Mouse (Mus musculus) intestine, embryonic 16.5 days (tissue): ENCODE measurements around the gene Psma3. TPM values are rescaled to one million over a fixed set of nuclear protein-coding genes. Genes with fewer than 3 reads are reported as not detected.

Experiments used
- ATAC-seq: fragments of 200-750 bp; cut with Nextera tagmentation; 2 replicates; pipeline ENCODE4 v1.8.0; 2017; ENCODE audit warnings: moderate TSS enrichment, moderate library complexity
- H3K27ac ChIP-seq: fragments of 300-500 bp; sonication (generic); 2 replicates; pipeline ENCODE4 v1.5.1; 2014; ENCODE audit warnings: mild to moderate bottlenecking, low read length
- H3K27me3 ChIP-seq: fragments of 300-500 bp; sonication (generic); replicated peaks from 2 replicates; pipeline ENCODE4 v1.6.1; 2014; ENCODE audit warnings: low read length, control low read depth, mixed read lengths; ENCODE audit not compliant: control insufficient read depth, insufficient read depth
- H3K36me3 ChIP-seq: fragments of 300-500 bp; sonication (generic); 2 replicates; pipeline ENCODE4 v1.6.1; 2014; ENCODE audit warnings: low read length, control low read depth; ENCODE audit not compliant: control insufficient read depth, insufficient read depth
- H3K4me1 ChIP-seq: fragments of 300-500 bp; sonication (generic); 2 replicates; pipeline ENCODE4 v1.6.1; 2014; ENCODE audit warnings: low read length, control low read depth, mixed read lengths; ENCODE audit not compliant: control insufficient read depth, insufficient read depth
- H3K4me2 ChIP-seq: fragments of 300-500 bp; sonication (generic); 2 replicates; pipeline ENCODE4 v1.6.1; 2014; ENCODE audit warnings: low read depth, low read length, control low read depth
- H3K4me3 ChIP-seq: fragments of 300-500 bp; sonication (generic); 2 replicates; pipeline ENCODE4 v1.5.1; 2014; ENCODE audit warnings: mild to moderate bottlenecking, low read length
- H3K9ac ChIP-seq: fragments of 300-500 bp; sonication (generic); 2 replicates; pipeline ENCODE4 v1.6.1; 2014; ENCODE audit warnings: low read depth, low read length
- H3K9me3 ChIP-seq: fragments of 300-500 bp; sonication (generic); 2 replicates; pipeline ENCODE4 v1.6.1; 2016; ENCODE audit warnings: low read length, control low read depth; ENCODE audit not compliant: control insufficient read depth
- WGBS: fragments of 180-500 bp; shearing (Covaris S2); extraction: QIAGEN DNeasy Blood & Tissue Kit; methylation state at CpG from one replicate; pipeline ENCODE4 v1.1.7; 2014; 5-methylcytosine and 5-hydroxymethylcytosine counted together
- polyA plus RNA-seq: library from polyadenylated mRNA; unstranded; fragments of >200 nt; fragmentation: Nextera tagmentation; extraction: Ambion mirVana; gene quantifications from 2 replicates; pipeline ENCODE4 v1.2.1, GENCODE M21; 2015

The Psma3 gene
- polyA plus RNA-seq, 1 experiment from 2014 or later = 562 TPM

DNA sequence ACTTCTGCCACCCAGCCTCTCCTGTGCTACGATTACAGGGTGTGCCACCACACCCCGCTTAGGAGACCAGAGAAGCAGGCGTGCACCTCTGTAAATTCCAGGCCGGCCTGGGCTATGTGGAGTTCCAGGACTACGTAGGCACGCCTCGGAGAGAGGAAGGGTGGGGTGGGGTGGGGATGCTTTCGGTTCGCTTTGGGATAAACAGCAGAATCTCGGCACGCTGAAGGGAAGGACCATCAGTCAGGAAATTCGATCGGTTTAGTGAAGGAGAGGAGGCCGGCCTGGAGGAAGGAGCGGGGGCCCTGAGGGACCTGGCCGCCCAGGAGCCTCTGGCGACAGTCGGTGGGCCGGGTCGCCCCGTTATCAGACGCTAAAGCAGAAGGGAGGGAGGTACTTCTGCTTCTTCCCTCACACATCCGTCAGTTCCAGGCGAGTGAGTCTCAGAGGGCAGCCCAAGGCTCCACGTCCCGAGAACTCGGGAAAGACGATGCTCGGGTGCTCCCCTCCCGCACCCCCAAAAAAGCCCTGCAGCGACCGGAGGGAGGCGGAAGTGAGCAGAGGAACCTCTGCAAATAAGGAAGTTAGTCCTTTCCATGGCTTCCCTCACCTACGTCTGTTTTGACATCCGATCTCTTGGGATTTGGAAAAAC is 6.2 kb upstream of the Psma3 start:
- peak overlapping the region; percentile 70 for H3K4me3 ChIP-seq
- peak; percentile 92 for ATAC-seq
- H3K27me3 ChIP-seq = no peaks in the 10 kb centered on the region
- peak overlapping the region; percentile 64 for H3K4me2 ChIP-seq
- peaks cover 2% of the 10 kb centered on the region; the same call in 1 of the 2 replicates for H3K36me3 ChIP-seq
- WGBS = under 1% methylated on average over 35 of the region's 35 CpGs
- H3K27ac ChIP-seq = peak overlapping the region; percentile 96
- no peaks in the 10 kb centered on the region for H3K4me1 ChIP-seq
- H3K9ac ChIP-seq = peak overlapping the region; percentile 80
- no peaks in the 10 kb centered on the region for H3K9me3 ChIP-seq

DNA sequence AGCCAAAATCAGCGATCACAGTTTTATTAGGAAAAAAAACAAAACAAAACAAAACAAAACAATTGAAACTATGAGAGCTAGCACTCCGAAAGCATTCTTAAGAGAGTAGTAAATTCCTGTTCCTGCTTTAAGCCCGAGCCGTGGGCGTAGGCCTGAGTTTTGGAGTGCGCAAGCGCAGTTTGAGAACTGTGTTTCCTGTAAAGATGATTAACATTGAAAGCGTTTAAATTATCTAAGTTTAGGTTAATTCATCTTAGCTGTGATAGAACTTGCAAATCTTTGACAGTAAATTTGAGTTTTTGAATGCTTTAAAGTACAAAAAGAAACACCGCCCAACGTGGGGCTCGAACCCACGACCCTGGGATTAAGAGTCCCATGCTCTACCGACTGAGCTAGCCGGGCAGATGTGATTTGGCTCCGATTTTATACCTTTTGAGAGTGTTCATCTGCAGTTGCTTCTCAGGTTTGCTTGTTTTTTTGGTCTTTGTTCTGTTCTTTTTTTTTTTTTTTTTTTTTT is 5.6 kb upstream of the Psma3 start:
- 1% methylated on average over 15 of the region's 15 CpGs for WGBS
- Histone ChIP-seq H3K27ac (peak overlapping the region; percentile 96), H3K4me1 (no peaks in the 10 kb centered on the region), H3K9ac (peak overlapping the region; percentile 80), H3K4me3 (peak overlapping the region; percentile 70), H3K36me3 (no peaks in the 10 kb centered on the region), H3K9me3 (no peaks in the 10 kb centered on the region), H3K4me2 (peak overlapping the region; percentile 64), H3K27me3 (no peaks in the 10 kb centered on the region)
- peak; percentile 72 for ATAC-seq

DNA sequence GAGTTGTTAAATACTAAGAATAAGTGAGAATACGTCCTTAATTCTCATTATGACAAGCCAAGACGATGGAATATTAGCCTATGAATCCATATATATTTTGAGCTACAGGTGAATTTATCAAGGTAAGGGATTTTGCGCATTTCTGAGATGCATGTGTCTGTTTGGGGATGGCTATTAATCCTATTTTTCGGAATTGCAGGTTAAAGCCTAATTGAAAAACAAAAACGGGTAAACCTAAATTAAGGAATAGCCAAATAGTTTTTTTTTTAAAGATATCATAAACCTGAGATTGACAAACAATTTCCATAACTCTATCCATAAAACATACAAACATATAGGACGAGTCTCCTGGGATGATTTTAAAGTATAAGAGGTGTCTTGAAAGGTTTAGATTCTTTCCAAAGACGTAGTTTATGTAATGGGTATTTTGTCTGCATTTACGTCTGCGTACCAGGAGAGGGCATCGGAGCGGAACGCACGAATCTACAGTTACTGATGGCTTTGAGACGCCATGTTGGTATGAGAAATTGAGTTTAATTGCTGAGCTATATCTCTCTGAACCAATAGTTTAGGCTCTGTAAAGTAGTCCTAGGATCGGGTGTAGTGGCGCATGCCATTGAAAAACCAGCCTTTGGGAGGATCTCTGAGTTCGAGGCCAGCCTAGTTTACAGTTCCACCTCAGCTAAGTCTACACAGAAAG is 4.8 kb upstream of the Psma3 start:
- 7% methylated on average over 17 of the region's 17 CpGs for WGBS
- no peak for ATAC-seq
- Histone ChIP-seq H3K9ac (no peak overlapping the region), H3K4me2 (peak overlapping the region; percentile 37; the same call in 1 of the 2 replicates), H3K9me3 (no peaks in the 10 kb centered on the region), H3K4me1 (no peaks in the 10 kb centered on the region), H3K27me3 (no peaks in the 10 kb centered on the region), H3K27ac (0 out of 2 replicates have a peak overlapping the region, but pooled peaks have one; percentile 46), H3K36me3 (no peaks in the 10 kb centered on the region), H3K4me3 (peak overlapping the region; percentile 28)

DNA sequence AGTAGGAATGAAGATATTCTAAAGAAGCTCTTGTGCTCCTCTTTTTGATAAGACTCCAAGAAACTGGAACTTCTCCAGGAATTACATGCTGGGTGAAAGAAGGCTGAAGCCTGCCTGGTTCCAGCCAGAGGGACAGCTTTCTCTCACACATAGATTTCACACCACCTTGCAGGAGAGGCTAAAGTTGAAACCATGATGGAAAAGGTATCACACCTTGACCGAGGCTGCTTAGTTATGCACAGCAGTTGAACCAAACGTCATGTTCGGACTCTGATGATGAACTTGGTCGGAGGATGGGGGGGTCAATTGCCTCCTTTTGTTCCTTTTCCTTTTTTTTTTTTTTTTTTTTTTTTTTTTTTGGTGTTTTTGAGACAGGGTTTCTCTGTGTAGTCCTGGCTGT is 590 bp upstream of the Psma3 start:
- Histone ChIP-seq H3K9ac (no peak overlapping the region), H3K4me3 (no peak overlapping the region), H3K9me3 (no peaks in the 10 kb centered on the region), H3K27ac (no peak overlapping the region; the same call in 1 of the 2 replicates), H3K27me3 (no peaks in the 10 kb centered on the region), H3K4me1 (peaks cover 11% of the 10 kb centered on the region), H3K4me2 (peak overlapping the region; percentile 39; the same call in 1 of the 2 replicates), H3K36me3 (no peaks in the 10 kb centered on the region)
- no peak for ATAC-seq
- WGBS = 87% methylated on average over 4 of the region's 4 CpGs

DNA sequence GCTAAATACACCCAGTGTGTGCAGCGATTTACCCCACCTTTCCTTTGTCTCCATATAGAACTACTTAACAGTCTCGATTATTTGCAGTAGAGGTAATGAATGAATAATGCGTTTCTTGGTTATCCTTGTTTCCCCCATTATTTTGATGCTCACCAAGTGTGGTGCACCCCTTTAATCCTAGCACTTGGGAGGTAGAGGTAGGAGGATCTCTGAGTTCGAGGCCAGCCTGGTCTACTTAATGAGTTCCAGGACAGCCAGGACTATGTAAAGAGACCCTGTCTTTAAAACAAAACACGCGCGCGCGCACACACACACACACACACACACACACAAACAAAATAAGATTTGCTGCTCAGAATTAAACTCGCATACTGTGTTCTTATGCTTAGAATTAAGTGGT is 985 bp downstream of the Psma3 start:
- WGBS = 20% methylated on average over 10 of the region's 10 CpGs
- peak overlapping the region; percentile 97 for H3K9ac ChIP-seq
- no peaks in the 10 kb centered on the region for H3K9me3 ChIP-seq
- H3K36me3 ChIP-seq = no peaks in the 10 kb centered on the region
- peak overlapping the region; percentile 98 for H3K27ac ChIP-seq
- peak overlapping the region; percentile 78 for H3K4me3 ChIP-seq
- ATAC-seq = no peak
- peaks cover 11% of the 10 kb centered on the region for H3K4me1 ChIP-seq
- no peaks in the 10 kb centered on the region for H3K27me3 ChIP-seq
- peak overlapping the region; percentile 66 for H3K4me2 ChIP-seq

DNA sequence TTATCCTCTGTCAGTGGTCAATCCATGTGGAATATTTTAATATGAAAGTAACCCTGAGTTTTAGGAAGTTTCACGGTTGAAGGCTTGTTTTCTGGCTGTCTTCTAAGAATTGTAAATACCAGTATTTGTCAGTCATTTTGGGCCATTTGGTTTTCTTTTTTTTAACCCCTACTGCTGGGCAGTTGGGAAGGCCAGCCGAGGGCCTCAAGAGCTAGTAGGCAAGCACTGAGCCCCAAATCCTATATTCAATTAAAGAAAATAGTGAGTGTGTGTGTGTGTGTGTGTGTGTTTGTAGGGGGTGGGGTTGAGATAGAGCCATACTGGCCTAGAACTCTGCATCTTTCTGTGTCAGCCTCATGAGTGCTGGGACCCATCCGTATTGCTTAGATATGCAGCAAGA is 1.5 kb downstream of the Psma3 start:
- Histone ChIP-seq H3K27ac (no peak overlapping the region), H3K9ac (peak overlapping the region; percentile 37; the same call in 1 of the 2 replicates), H3K36me3 (no peaks in the 10 kb centered on the region), H3K4me3 (peak overlapping the region; percentile 78), H3K27me3 (no peaks in the 10 kb centered on the region), H3K4me1 (peaks cover 11% of the 10 kb centered on the region), H3K9me3 (no peaks in the 10 kb centered on the region), H3K4me2 (peak overlapping the region; percentile 66)
- WGBS = 53% methylated on average over 3 of the region's 3 CpGs
- no peak for ATAC-seq

DNA sequence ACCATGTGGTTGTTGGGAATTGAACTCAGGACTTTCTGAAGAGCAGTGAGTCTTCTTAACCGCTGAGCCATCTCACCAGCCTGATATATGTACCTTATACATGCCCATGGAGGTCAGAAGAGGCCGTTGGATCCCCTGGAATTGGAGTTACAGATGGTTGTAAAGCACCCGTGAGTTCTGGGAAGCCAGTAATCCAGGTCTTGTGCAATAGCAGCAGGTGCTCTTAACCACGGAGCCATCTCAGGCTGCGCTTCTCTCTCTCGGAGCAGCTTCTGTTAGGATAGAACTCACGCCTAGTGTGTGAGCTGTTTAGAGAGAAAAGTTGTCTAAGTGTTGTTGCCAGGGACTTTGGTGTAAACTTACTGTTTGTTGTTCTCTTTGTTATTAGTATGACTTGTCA is 3.9 kb downstream of the Psma3 start:
- no peak overlapping the region for H3K9ac ChIP-seq
- no peak overlapping the region for H3K4me3 ChIP-seq
- H3K4me2 ChIP-seq = no peak overlapping the region
- H3K9me3 ChIP-seq = no peaks in the 10 kb centered on the region
- ATAC-seq = no peak
- WGBS = 78% methylated on average over 7 of the region's 7 CpGs
- H3K27ac ChIP-seq = no peak overlapping the region
- no peaks in the 10 kb centered on the region for H3K36me3 ChIP-seq
- H3K27me3 ChIP-seq = no peaks in the 10 kb centered on the region
- peaks cover 11% of the 10 kb centered on the region for H3K4me1 ChIP-seq

DNA sequence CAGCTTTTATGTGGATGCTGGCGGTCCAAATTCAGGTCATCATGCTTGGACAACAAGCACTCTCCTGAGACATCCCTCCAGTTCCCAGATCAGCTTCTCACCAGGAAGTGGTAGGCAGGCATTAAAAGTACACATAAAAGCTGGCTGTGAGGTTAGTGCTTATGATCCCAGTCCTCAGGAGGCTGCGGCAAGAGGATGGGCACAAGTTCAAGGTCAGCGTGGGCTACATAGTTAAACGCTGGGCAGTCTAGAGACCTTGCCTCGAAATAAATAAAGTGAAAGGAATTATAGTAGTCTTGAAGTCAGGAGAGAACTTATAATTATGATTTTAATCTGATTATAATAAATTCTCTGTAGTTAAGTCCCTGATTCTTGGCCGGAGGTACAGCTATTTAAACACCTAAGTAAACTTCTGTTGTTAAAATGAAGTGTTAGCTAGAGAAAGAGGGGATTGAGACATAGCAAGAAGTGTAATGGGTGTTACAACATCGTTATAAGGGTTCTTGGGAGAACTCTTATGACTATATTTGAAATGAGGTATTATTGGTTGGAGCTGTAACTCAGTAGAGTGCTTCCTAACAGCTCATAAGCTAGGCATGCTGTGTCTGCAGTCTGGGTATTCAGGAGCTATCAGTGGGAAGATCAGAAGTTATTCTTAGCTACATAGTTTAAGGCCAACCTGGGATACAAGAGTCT is 10.6 kb downstream of the Psma3 start:
- ATAC-seq = no peak
- Histone ChIP-seq H3K9me3 (no peaks in the 10 kb centered on the region), H3K4me1 (no peaks in the 10 kb centered on the region), H3K9ac (no peak overlapping the region), H3K27ac (no peak overlapping the region), H3K4me2 (no peak overlapping the region), H3K27me3 (no peaks in the 10 kb centered on the region), H3K4me3 (no peak overlapping the region), H3K36me3 (peaks cover 11% of the 10 kb centered on the region)
- WGBS = 92% methylated on average over 7 of the region's 7 CpGs

DNA sequence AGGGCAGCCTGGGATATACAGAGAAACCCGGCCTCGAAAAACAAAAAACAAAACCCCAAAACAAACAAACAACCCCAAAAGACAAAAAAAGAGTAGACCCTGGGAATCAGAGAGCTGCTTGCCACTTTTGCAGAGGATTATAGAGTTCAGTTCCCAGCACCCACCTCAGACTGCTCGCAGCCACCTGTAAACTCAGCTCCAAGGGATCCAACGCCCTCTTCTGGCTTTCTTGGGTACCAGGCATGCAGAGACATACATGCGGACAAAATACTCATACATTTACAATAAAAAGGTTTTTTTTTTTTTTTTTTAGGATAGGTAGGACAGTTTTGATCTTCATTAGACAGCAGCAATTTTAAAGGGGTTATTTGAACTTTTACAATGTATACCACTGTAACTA is 22.8 kb downstream of the Psma3 start:
- Histone ChIP-seq H3K9ac (no peak overlapping the region), H3K4me3 (no peak overlapping the region), H3K4me2 (no peak overlapping the region), H3K4me1 (peaks cover 4% of the 10 kb centered on the region; the same call in 1 of the 2 replicates), H3K27me3 (no peaks in the 10 kb centered on the region), H3K9me3 (no peaks in the 10 kb centered on the region), H3K27ac (no peak overlapping the region), H3K36me3 (0 out of 2 replicates have a peak, but pooled peaks cover 5% of the 10 kb centered on the region)
- ATAC-seq = no peak
- WGBS = 88% methylated on average over 5 of the region's 5 CpGs
